Comparison of ENCODE assay signal across 8 mouse cellular contexts in the genomic region with DNA sequence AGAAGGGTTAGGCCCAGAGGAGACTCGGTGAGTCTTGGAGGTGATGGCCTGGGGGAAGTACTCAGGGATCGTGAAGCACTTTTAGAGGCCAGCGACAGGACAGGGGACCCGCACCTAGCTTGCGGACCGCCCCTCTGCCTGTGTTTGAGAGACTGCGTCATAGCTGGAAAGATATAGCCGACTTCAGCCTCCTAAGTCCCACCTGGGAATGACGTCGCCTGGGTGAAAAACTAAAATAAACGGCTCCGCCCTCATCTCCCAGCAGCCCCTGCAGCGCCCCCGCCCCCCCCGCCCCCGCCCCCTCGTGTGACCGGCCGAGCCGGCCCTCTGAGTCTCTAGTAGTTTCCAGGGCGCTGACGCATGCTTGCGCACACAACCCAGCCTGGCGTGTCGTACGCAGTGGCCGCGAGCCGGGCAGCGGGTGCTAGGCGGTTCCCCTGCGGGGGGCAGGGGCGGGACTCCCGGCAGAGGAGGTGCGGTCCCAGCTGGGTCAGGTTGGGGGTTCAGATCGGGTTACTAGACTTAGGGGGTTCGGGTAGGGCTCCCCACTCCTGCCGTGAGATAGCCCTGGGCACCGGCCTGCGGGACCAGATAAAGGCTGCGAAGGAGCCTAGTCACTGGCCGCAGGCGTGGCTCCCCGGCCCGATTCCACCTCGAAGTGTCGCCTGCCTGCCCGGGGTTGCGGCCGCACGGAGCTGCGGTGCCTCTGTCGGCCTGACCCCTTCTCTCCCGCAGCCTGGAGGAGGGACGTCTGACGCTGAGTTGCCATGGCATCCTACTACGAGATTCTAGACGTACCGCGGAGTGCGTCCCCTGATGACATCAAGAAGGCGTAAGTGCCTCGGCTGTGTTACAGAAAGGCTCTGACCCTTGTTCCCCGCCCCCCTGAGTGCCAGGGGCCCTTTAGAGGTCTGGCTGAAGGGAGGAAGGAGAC. TPM values are rescaled to one million over a fixed set of nuclear protein-coding genes. Genes with fewer than 3 reads are reported as not detected.
DNase-seq lines count a peak whose midpoint lies in the region; ATAC-seq and TF ChIP-seq lines count a peak whose summit lies in the region.

Gene Dnajb2 (plus strand): TSS at position 290 of the 934 bp plus-strand sequence.

- peak within 1 kb of the TSS; percentile 98 for H3K4me3 ChIP-seq in gastrocnemius, adult 2 months
- H3K4me3 ChIP-seq in hindbrain, embryonic 15.5 days: peak within 1 kb of the TSS; percentile 81

- peak within 1 kb of the TSS; percentile 92 for H3K4me2 ChIP-seq in hindbrain, embryonic 15.5 days

- intact Hi-C loops in gastrocnemius, adult 2 months (cut with DNase I): loop anchor here (2.0 kb wide), 2 partner anchors 14 to 18 kb away; partner anchors contain the start of gene Tuba4a

- H3K36me3 ChIP-seq in hindbrain, embryonic 15.5 days: peaks cover 10% of the 10 kb centered on the region; the same call in 1 of the 2 replicates

- peak within 1 kb of the TSS; percentile 100 for H3K27ac ChIP-seq in gastrocnemius, adult 2 months
- H3K27ac ChIP-seq in hindbrain, embryonic 15.5 days (replicated peaks): peak within 1 kb of the TSS; percentile 91

- H3K27me3 ChIP-seq in hindbrain, embryonic 15.5 days: no peaks in the 10 kb centered on the region

- under 1% methylated on average over 62 of the region's 64 CpGs for WGBS in hindbrain, embryonic 15.5 days

- no peak for TF ChIP-seq CTCF in gastrocnemius, adult 2 months (IDR thresholded peaks at IDR 0.05)

- peak; percentile 90 for ATAC-seq in hindbrain, embryonic 15.5 days (ENCODE audit: low FRiP score, low read depth)

- peak; percentile 88 for DNase-seq in T-cell, adult 2 months (ENCODE audit: low spot score)
- peak; percentile 88 to 90 for DNase-seq in cerebellum, postnatal 36 days
- peak; percentile 96 for DNase-seq in gastrocnemius, adult 2 months
- peak; percentile 83 to 89 for DNase-seq in left cerebral cortex, adult 18-20 months (ENCODE audit: low spot score in 2 of 2)
- DNase-seq in lung, postnatal 4 days: peak; percentile 88 to 92
- peak; percentile 87 for DNase-seq in retina, postnatal 1 day
- DNase-seq in urinary bladder, adult 18-20 months (ENCODE audit: low spot score in 2 of 2): peak; percentile 83 to 87

- H3K9me3 ChIP-seq in hindbrain, embryonic 15.5 days: no peaks in the 10 kb centered on the region

- H3K4me1 ChIP-seq in hindbrain, embryonic 15.5 days (replicated peaks): peaks cover 20% of the 10 kb centered on the region

- peak within 1 kb of the TSS; percentile 88 for H3K9ac ChIP-seq in hindbrain, embryonic 15.5 days

RNA-seq across cellular contexts. Expression of gene Dnajb2, which starts in this region (rescaled TPM):
- 10 to 100 TPM; 83.2 to 88.9 TPM for total RNA-seq in gastrocnemius, adult 2 months (2021)
- 72.5 and 85.0 TPM in 2 replicates for polyA plus RNA-seq in hindbrain, embryonic 15.5 days (2015; fragmentation: Nextera tagmentation; extraction: Ambion mirVana)
- 100 to 1,000 TPM; 107 to 116 TPM for total RNA-seq in left cerebral cortex, adult 18-20 months (2021)

Comparison
In these comparisons a context has a peak if more than half of its experiments do, and no peak if none do; other contexts are left out.
1. Peak in every context shown above with its lines: DNase-seq, ATAC-seq, H3K4me3 ChIP-seq and H3K27ac ChIP-seq.